Mouse (Mus musculus) intestine, postnatal 0 days (tissue): ENCODE data around the gene Prrx2. TPM values are rescaled to one million over a fixed set of nuclear protein-coding genes. Genes with fewer than 3 reads are reported as not detected.

Experiments used
- ATAC-seq: fragments of 200-750 bp; cut with Nextera tagmentation; 2 replicates; pipeline ENCODE4 v1.8.0; 2017; ENCODE audit warnings: mild to moderate bottlenecking, moderate TSS enrichment, moderate library complexity
- H3K27ac ChIP-seq: fragments of 300-500 bp; sonication (generic); 2 replicates; pipeline ENCODE4 v1.5.1; 2014; ENCODE audit warnings: mild to moderate bottlenecking, low read depth, low read length, moderate library complexity
- H3K27me3 ChIP-seq: fragments of 300-500 bp; sonication (generic); replicated peaks from 2 replicates; pipeline ENCODE4 v1.6.1; 2014; ENCODE audit warnings: low read length, mixed read lengths; ENCODE audit not compliant: control insufficient read depth, insufficient read depth
- H3K36me3 ChIP-seq: fragments of 300-500 bp; sonication (generic); 2 replicates; pipeline ENCODE4 v1.6.1; 2014; ENCODE audit warnings: mild to moderate bottlenecking, moderate library complexity; ENCODE audit not compliant: control insufficient read depth, insufficient read depth
- H3K4me1 ChIP-seq: fragments of 300-500 bp; sonication (generic); replicated peaks from 2 replicates; pipeline ENCODE4 v1.6.1; 2014; ENCODE audit warnings: antibody characterized with exemption, low read length, mixed read lengths; ENCODE audit not compliant: control insufficient read depth, insufficient read depth
- H3K4me2 ChIP-seq: fragments of 300-500 bp; sonication (generic); replicated peaks from 2 replicates; pipeline ENCODE4 v1.6.1; 2014; ENCODE audit warnings: low read depth, mild to moderate bottlenecking, moderate library complexity
- H3K4me3 ChIP-seq: fragments of 300-500 bp; sonication (generic); 2 replicates; pipeline ENCODE4 v1.5.1; 2014; ENCODE audit warnings: low read depth, low read length
- H3K9ac ChIP-seq: fragments of 300-500 bp; sonication (generic); 2 replicates; pipeline ENCODE4 v1.6.1; 2014; ENCODE audit warnings: mild to moderate bottlenecking, low read depth, low read length
- H3K9me3 ChIP-seq: fragments of 300-500 bp; sonication (generic); 2 replicates; pipeline ENCODE4 v1.6.1; 2016; ENCODE audit warnings: mixed run types; ENCODE audit not compliant: control insufficient read depth
- CTCF ChIP-seq: sonication (generic); IDR thresholded peaks from 2 replicates; pipeline ENCODE4 v1.5.1; 2016; ENCODE audit warnings: low read depth, mild to moderate bottlenecking, control low read depth, antibody characterized with exemption, moderate library complexity
- WGBS: fragments of 180-500 bp; shearing (Covaris S2); extraction: QIAGEN DNeasy Blood & Tissue Kit; methylation state at CpG from one replicate; pipeline ENCODE4 v1.1.7; 2014; 5-methylcytosine and 5-hydroxymethylcytosine counted together
- polyA plus RNA-seq: library from polyadenylated mRNA; unstranded; fragments of >200 nt; fragmentation: Nextera tagmentation; extraction: Ambion mirVana; gene quantifications from 2 replicates; pipeline ENCODE4 v1.2.1, GENCODE M21; 2015

Prrx2 gene
- polyA plus RNA-seq, 1 experiment from 2014 or later = 0.74 TPM

- peak; percentile 89 for ATAC-seq
- Histone ChIP-seq H3K27ac (peak overlapping the region; percentile 54), H3K27me3 (no peaks in the 10 kb centered on the region), H3K9me3 (no peaks in the 10 kb centered on the region), H3K36me3 (peaks cover 36% of the 10 kb centered on the region), H3K4me3 (peak overlapping the region; percentile 98), H3K4me1 (0 out of 2 replicates have a peak, but pooled peaks cover 5% of the 10 kb centered on the region), H3K9ac (peak overlapping the region; percentile 78), H3K4me2 (peak overlapping the region; percentile 96)
- under 1% methylated on average over 63 of the region's 63 CpGs for WGBS
- peak; percentile 98 for TF ChIP-seq CTCF
Measured at GRCm38 (mm10) chr2:30827749-30828475, 6.9 kb upstream of the Prrx2 start.

GRCm38 (mm10) chr2:30829315-30829714, 5.5 kb upstream of the Prrx2 start:
- no peak for ATAC-seq
- H3K36me3 ChIP-seq = peaks cover 22% of the 10 kb centered on the region
- no peaks in the 10 kb centered on the region for H3K9me3 ChIP-seq
- no peak overlapping the region for H3K4me2 ChIP-seq
- 49% methylated on average over 5 of the region's 5 CpGs for WGBS
- no peak overlapping the region for H3K27ac ChIP-seq
- H3K27me3 ChIP-seq = no peaks in the 10 kb centered on the region
- no peak overlapping the region for H3K9ac ChIP-seq
- peak; percentile 73 for TF ChIP-seq CTCF
- no peak overlapping the region for H3K4me3 ChIP-seq
- H3K4me1 ChIP-seq = 0 out of 2 replicates have a peak, but pooled peaks cover 5% of the 10 kb centered on the region

- peaks cover 12% of the 10 kb centered on the region; the same call in 1 of the 2 replicates for H3K36me3 ChIP-seq
- H3K9ac ChIP-seq = no peak within 1 kb of the TSS
- TF ChIP-seq CTCF = no peak
- 39% methylated on average over 4 of the region's 4 CpGs for WGBS
- H3K9me3 ChIP-seq = no peaks in the 10 kb centered on the region
- no peak within 1 kb of the TSS for H3K4me2 ChIP-seq
- no peaks in the 10 kb centered on the region for H3K27me3 ChIP-seq
- H3K4me1 ChIP-seq = 0 out of 2 replicates have a peak, but pooled peaks cover 5% of the 10 kb centered on the region
- H3K4me3 ChIP-seq = no peak within 1 kb of the TSS
- no peak for ATAC-seq
- H3K27ac ChIP-seq = no peak within 1 kb of the TSS
Measured at GRCm38 (mm10) chr2:30830283-30830795, 4.4 kb upstream of the Prrx2 start, which contains the start of gene Asb6. Gene Asb6, minus strand, starts transcription at chr2:30830333.

GRCm38 (mm10) chr2:30833644-30834043, 1.1 kb upstream of the Prrx2 start:
- H3K27ac ChIP-seq = no peak overlapping the region
- no peak for TF ChIP-seq CTCF

GRCm38 (mm10) chr2:30836238-30836990, 1.6 kb downstream of the Prrx2 start:
- WGBS = 19% methylated on average over 21 of the region's 21 CpGs
- Histone ChIP-seq H3K27me3 (no peaks in the 10 kb centered on the region), H3K9me3 (no peaks in the 10 kb centered on the region), H3K27ac (no peak overlapping the region), H3K4me3 (no peak overlapping the region), H3K36me3 (no peaks in the 10 kb centered on the region), H3K4me2 (no peak overlapping the region), H3K4me1 (no peaks in the 10 kb centered on the region), H3K9ac (no peak overlapping the region)
- TF ChIP-seq CTCF = no peak
- no peak for ATAC-seq

More at GRCm38 (mm10) chr2:30833644-30834043, 1.1 kb upstream of the Prrx2 start:
- Histone ChIP-seq H3K9ac (no peak overlapping the region), H3K36me3 (no peaks in the 10 kb centered on the region), H3K4me3 (no peak overlapping the region), H3K27me3 (no peaks in the 10 kb centered on the region), H3K4me1 (no peaks in the 10 kb centered on the region), H3K9me3 (no peaks in the 10 kb centered on the region), H3K4me2 (no peak overlapping the region)
- 54% methylated on average over 5 of the region's 5 CpGs for WGBS
- ATAC-seq = no peak

GRCm38 (mm10) chr2:30842615-30843014, 7.8 kb downstream of the Prrx2 start:
- no peaks in the 10 kb centered on the region for H3K36me3 ChIP-seq
- H3K27me3 ChIP-seq = peaks cover 43% of the 10 kb centered on the region
- no peak overlapping the region for H3K4me2 ChIP-seq
- H3K27ac ChIP-seq = no peak overlapping the region
- H3K9me3 ChIP-seq = no peaks in the 10 kb centered on the region
- 34% methylated on average over 10 of the region's 10 CpGs for WGBS
- no peak for ATAC-seq
- TF ChIP-seq CTCF = no peak
- no peak overlapping the region for H3K9ac ChIP-seq
- H3K4me3 ChIP-seq = no peak overlapping the region
- no peaks in the 10 kb centered on the region for H3K4me1 ChIP-seq
